Mouse (Mus musculus): ENCODE results near the gene Gfod1. TPM values are rescaled to one million over a fixed set of nuclear protein-coding genes. Genes with fewer than 3 reads are reported as not detected.
A peak's percentile ranks its signal among the peaks of the same experiment; 100 is the strongest.

The Gfod1 gene
- 4.4 and 7.7 TPM in 2 replicates for polyA plus RNA-seq (2012; ENCODE audit: insufficient read depth, insufficient read length, missing spikeins)

- 0 out of 2 replicates have a peak, but pooled peaks cover 5% of the 10 kb centered on the region for H3K4me1 ChIP-seq (ENCODE audit: control insufficient read depth, insufficient read depth, insufficient read length, low read length)
- peak within 1 kb of the TSS; percentile 94 for H3K4me3 ChIP-seq (ENCODE audit: insufficient read depth, low read depth, low read length)
- peak within 1 kb of the TSS; percentile 80 for H3K27ac ChIP-seq (replicated peaks; ENCODE audit: low read depth, low read length)
Observed at GRCm38 (mm10) chr13:43304018-43304431, at the start of gene Gfod1. Gene Gfod1 (minus strand): TSS chr13:43304172.

GRCm38 (mm10) chr13:43353356-43353755 is 49.4 kb upstream of the Gfod1 start:
- H3K4me1 ChIP-seq (ENCODE audit: control insufficient read depth, insufficient read depth, insufficient read length, low read length), result peaks cover 3% of the 10 kb centered on the region; the same call in 1 of the 2 replicates
- H3K4me3 ChIP-seq (ENCODE audit: insufficient read depth, low read depth, low read length), result no peak overlapping the region
- H3K27ac ChIP-seq (replicated peaks; ENCODE audit: low read depth, low read length), result no peak overlapping the region

- Histone ChIP-seq H3K4me1 (ENCODE audit: control insufficient read depth, insufficient read depth, insufficient read length, low read length) (peaks cover 7% of the 10 kb centered on the region), H3K4me3 (ENCODE audit: insufficient read depth, low read depth, low read length) (no peak overlapping the region), H3K27ac (replicated peaks; ENCODE audit: low read depth, low read length) (peak overlapping the region; percentile 35; the same call in 1 of the 2 replicates)
Observed at GRCm38 (mm10) chr13:43350489-43351169, 46.7 kb upstream of the Gfod1 start.

DNA sequence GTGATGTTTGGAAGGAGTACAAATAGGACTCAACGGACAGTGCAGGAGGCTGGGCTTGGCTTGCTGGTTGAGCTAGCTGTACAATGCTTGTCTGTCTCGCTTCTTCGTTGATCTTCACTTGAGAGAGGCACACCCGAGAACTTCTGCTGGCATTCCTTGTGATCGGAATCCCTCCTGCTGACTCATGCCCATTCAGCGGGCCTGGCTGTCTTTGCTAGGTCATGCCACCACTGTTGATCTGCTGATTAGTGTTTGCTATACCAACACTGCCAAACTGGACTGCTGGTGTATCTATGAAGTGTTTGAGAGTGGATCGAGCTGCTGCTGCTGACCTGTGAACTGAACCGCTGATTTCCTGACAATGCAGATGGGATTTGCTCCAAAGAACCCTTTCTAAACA is 45.4 kb upstream of the Gfod1 start:
- no peak overlapping the region for H3K4me3 ChIP-seq (ENCODE audit: insufficient read depth, low read depth, low read length)
- H3K4me1 ChIP-seq (ENCODE audit: control insufficient read depth, insufficient read depth, insufficient read length, low read length), result peaks cover 7% of the 10 kb centered on the region
- H3K27ac ChIP-seq (replicated peaks; ENCODE audit: low read depth, low read length), result no peak overlapping the region

DNA sequence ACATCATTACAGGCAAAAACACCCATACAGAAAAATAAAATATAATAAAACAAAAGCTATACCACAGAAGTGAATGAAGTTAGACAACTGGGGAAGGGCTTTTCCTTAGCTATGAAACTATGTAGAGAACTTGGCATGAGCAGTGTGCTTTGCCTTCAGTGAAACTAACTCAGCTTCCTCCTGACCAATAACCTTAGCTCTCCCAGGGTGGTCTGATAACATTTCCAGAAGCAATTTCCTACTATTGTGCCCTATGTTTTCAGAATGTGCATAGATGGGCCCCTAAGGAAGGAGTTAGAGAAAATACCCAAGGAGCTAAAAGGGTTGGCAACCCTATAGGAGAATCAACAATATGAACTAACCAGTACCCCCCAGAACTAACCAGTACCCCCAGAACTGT is 42.9 kb upstream of the Gfod1 start:
- H3K4me3 ChIP-seq (ENCODE audit: insufficient read depth, low read depth, low read length), result no peak overlapping the region
- no peak overlapping the region; the same call in 1 of the 2 replicates for H3K27ac ChIP-seq (replicated peaks; ENCODE audit: low read depth, low read length)
- H3K4me1 ChIP-seq (ENCODE audit: control insufficient read depth, insufficient read depth, insufficient read length, low read length), result peaks cover 7% of the 10 kb centered on the region

- Histone ChIP-seq H3K27ac (replicated peaks; ENCODE audit: low read depth, low read length) (no peak overlapping the region), H3K4me1 (ENCODE audit: control insufficient read depth, insufficient read depth, insufficient read length, low read length) (peaks cover 11% of the 10 kb centered on the region; the same call in 1 of the 2 replicates), H3K4me3 (ENCODE audit: insufficient read depth, low read depth, low read length) (no peak overlapping the region)
Observed at GRCm38 (mm10) chr13:43338632-43339031, 34.7 kb upstream of the Gfod1 start.

GRCm38 (mm10) chr13:43338001-43338400 is 34.0 kb upstream of the Gfod1 start:
- no peak overlapping the region for H3K4me3 ChIP-seq (ENCODE audit: insufficient read depth, low read depth, low read length)
- H3K4me1 ChIP-seq (ENCODE audit: control insufficient read depth, insufficient read depth, insufficient read length, low read length), result peaks cover 11% of the 10 kb centered on the region; the same call in 1 of the 2 replicates
- no peak overlapping the region for H3K27ac ChIP-seq (replicated peaks; ENCODE audit: low read depth, low read length)

- no peak overlapping the region for H3K27ac ChIP-seq (replicated peaks; ENCODE audit: low read depth, low read length)
- no peak overlapping the region for H3K4me3 ChIP-seq (ENCODE audit: insufficient read depth, low read depth, low read length)
- peaks cover 11% of the 10 kb centered on the region; the same call in 1 of the 2 replicates for H3K4me1 ChIP-seq (ENCODE audit: control insufficient read depth, insufficient read depth, insufficient read length, low read length)
Observed at GRCm38 (mm10) chr13:43336425-43337221, 32.7 kb upstream of the Gfod1 start.

- H3K27ac ChIP-seq (replicated peaks; ENCODE audit: low read depth, low read length), result no peak overlapping the region
Observed at GRCm38 (mm10) chr13:43332591-43332990, 28.6 kb upstream of the Gfod1 start.

GRCm38 (mm10) chr13:43331721-43332444 is 27.9 kb upstream of the Gfod1 start:
- H3K4me3 ChIP-seq (ENCODE audit: insufficient read depth, low read depth, low read length), result no peak overlapping the region
- no peak overlapping the region for H3K27ac ChIP-seq (replicated peaks; ENCODE audit: low read depth, low read length)
- H3K4me1 ChIP-seq (ENCODE audit: control insufficient read depth, insufficient read depth, insufficient read length, low read length), result no peaks in the 10 kb centered on the region

More at GRCm38 (mm10) chr13:43332591-43332990, 28.6 kb upstream of the Gfod1 start:
- Histone ChIP-seq H3K4me1 (ENCODE audit: control insufficient read depth, insufficient read depth, insufficient read length, low read length) (no peaks in the 10 kb centered on the region), H3K4me3 (ENCODE audit: insufficient read depth, low read depth, low read length) (no peak overlapping the region)

DNA sequence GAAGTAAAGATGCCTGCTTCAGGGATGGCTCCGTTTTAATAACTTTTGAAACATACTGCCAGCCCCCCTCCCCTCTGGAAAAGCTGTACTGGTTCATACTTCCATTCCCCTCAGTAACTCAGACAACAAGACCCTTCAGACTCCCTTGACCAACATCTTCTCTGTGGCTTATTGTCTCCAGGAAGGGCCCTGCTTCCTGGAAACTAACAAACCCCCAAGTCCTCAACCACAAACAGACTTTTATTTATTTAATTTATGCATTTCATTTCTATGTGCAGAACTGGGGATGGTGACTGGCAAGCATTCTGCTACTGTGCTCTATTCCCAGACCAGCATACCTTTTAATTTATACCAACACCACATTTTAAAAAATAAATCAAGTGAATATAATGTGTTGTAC is 21.5 kb upstream of the Gfod1 start:
- no peak overlapping the region for H3K4me3 ChIP-seq (ENCODE audit: insufficient read depth, low read depth, low read length)
- H3K27ac ChIP-seq (replicated peaks; ENCODE audit: low read depth, low read length), result no peak overlapping the region
- H3K4me1 ChIP-seq (ENCODE audit: control insufficient read depth, insufficient read depth, insufficient read length, low read length), result no peaks in the 10 kb centered on the region

GRCm38 (mm10) chr13:43321492-43321891 is 17.5 kb upstream of the Gfod1 start:
- Histone ChIP-seq H3K4me1 (ENCODE audit: control insufficient read depth, insufficient read depth, insufficient read length, low read length) (peaks cover 5% of the 10 kb centered on the region), H3K4me3 (ENCODE audit: insufficient read depth, low read depth, low read length) (no peak overlapping the region)

DNA sequence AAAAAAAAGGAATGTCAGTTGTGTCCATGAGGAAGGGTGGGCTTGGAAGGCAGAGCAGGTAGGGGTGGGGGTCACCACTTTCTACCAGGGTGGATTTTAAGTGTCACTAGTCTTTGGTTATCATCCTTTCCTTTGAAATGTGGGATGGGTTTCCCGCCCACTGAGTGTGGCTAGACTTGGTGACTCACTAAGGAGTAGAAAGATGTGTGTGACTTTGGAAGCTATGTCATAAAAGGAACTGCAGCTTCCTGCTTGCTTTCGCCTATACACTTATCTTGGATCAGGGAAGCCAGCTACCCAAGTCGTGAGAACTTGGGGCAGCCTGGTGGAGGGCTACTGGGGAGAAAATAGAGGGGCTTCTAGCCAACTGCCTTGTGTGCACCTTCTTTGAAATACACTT is 15.4 kb upstream of the Gfod1 start:
- Histone ChIP-seq H3K4me1 (ENCODE audit: control insufficient read depth, insufficient read depth, insufficient read length, low read length) (peaks cover 5% of the 10 kb centered on the region), H3K4me3 (ENCODE audit: insufficient read depth, low read depth, low read length) (no peak overlapping the region), H3K27ac (replicated peaks; ENCODE audit: low read depth, low read length) (no peak overlapping the region)

More at GRCm38 (mm10) chr13:43321492-43321891, 17.5 kb upstream of the Gfod1 start:
- no peak overlapping the region for H3K27ac ChIP-seq (replicated peaks; ENCODE audit: low read depth, low read length)

- Histone ChIP-seq H3K4me1 (ENCODE audit: control insufficient read depth, insufficient read depth, insufficient read length, low read length) (peaks cover 5% of the 10 kb centered on the region), H3K27ac (replicated peaks; ENCODE audit: low read depth, low read length) (peak overlapping the region; percentile 85), H3K4me3 (ENCODE audit: insufficient read depth, low read depth, low read length) (no peak overlapping the region)
Observed at GRCm38 (mm10) chr13:43317411-43317810, 13.4 kb upstream of the Gfod1 start.

Data from brown adipose tissue, adult 24 weeks (tissue).